Mouse (Mus musculus) neutrophil, adult 5-6 weeks (primary cell): ENCODE measurements around the gene Atp1b3. TPM values are rescaled to one million over a fixed set of nuclear protein-coding genes. Genes with fewer than 3 reads are reported as not detected.
"Not testable (repeated sequence)": the region's sequence is repeated elsewhere in the genome, so short reads cannot be mapped to it uniquely, and the experiment has no call there.

Experiments used
- ATAC-seq: fragments of 151-379, 151-347 bp; 2 replicates; pipeline ENCODE4 v1.8.0; 2017; ENCODE audit warnings: mild to moderate bottlenecking, moderate TSS enrichment; ENCODE audit not compliant: insufficient number of reproducible peaks, poor library complexity, low FRiP score, severe bottlenecking; ENCODE audit errors: extremely low read depth
- total RNA-seq: library from RNA; stranded (forward); fragments of 200-1000 nt; gene quantifications from 2 replicates; pipeline ENCODE4 v1.2.3, GENCODE M21; 2017

The Atp1b3 gene
- total RNA-seq: 149 and 162 TPM in 2 replicates

- ATAC-seq: peak; percentile 91
These were observed at the start of gene Atp1b3 for GRCm38 (mm10) chr9:96364141-96364838. Atp1b3 (minus strand) TSS chr9:96364442.

- ATAC-seq: no peak
These were observed 48.7 kb upstream of the Atp1b3 start for GRCm38 (mm10) chr9:96412821-96413405.

GRCm38 (mm10) chr9:96404312-96404711 lies 40.1 kb upstream of the Atp1b3 start:
- no peak for ATAC-seq

- not testable (repeated sequence) for ATAC-seq
These were observed 35.7 kb upstream of the Atp1b3 start for GRCm38 (mm10) chr9:96399916-96400315.

- peak; percentile 86 for ATAC-seq
These were observed 35.2 kb upstream of the Atp1b3 start for GRCm38 (mm10) chr9:96399425-96399878.

GRCm38 (mm10) chr9:96398614-96399013 lies 34.4 kb upstream of the Atp1b3 start:
- no peak for ATAC-seq

- ATAC-seq: no peak
These were observed 33.9 kb upstream of the Atp1b3 start for GRCm38 (mm10) chr9:96398165-96398564.

GRCm38 (mm10) chr9:96394910-96395690 lies 30.9 kb upstream of the Atp1b3 start:
- peak; percentile 10; the same call in 1 of the 2 replicates for ATAC-seq

- ATAC-seq: no peak
These were observed 29.5 kb upstream of the Atp1b3 start for GRCm38 (mm10) chr9:96393731-96394235.

GRCm38 (mm10) chr9:96393112-96393511 lies 28.9 kb upstream of the Atp1b3 start:
- ATAC-seq: peak; percentile 47; the same call in 1 of the 2 replicates

- ATAC-seq: peak; percentile 75
These were observed 27.7 kb upstream of the Atp1b3 start for GRCm38 (mm10) chr9:96391921-96392320.

- no peak for ATAC-seq
These were observed 19.7 kb upstream of the Atp1b3 start for GRCm38 (mm10) chr9:96383714-96384487.

- ATAC-seq: no peak
These were observed 18.5 kb upstream of the Atp1b3 start for GRCm38 (mm10) chr9:96382756-96383155.

GRCm38 (mm10) chr9:96381393-96381792 lies 17.2 kb upstream of the Atp1b3 start:
- no peak for ATAC-seq

GRCm38 (mm10) chr9:96379551-96379950 lies 15.3 kb upstream of the Atp1b3 start:
- ATAC-seq: no peak

GRCm38 (mm10) chr9:96378747-96379146 lies 14.5 kb upstream of the Atp1b3 start:
- no peak for ATAC-seq

- no peak for ATAC-seq
These were observed 12.9 kb upstream of the Atp1b3 start for GRCm38 (mm10) chr9:96377096-96377495.

GRCm38 (mm10) chr9:96375819-96376218 lies 11.6 kb upstream of the Atp1b3 start:
- ATAC-seq: peak; percentile 91

GRCm38 (mm10) chr9:96371075-96371474 lies 6.8 kb upstream of the Atp1b3 start:
- no peak for ATAC-seq
